Mouse (Mus musculus): Measurements from ENCODE around the gene Acvr2b.

GRCm38 (mm10) chr9:119479297-119479696 lies 77.4 kb downstream of the Acvr2b start:
- TF ChIP-seq CTCF (conservative IDR thresholded peaks at IDR 0.05; ENCODE audit: low read length) = no peak
- TF ChIP-seq NANOG (IDR thresholded peaks at IDR 0.05; ENCODE audit: borderline replicate concordance, low read length) = no peak
- no peak for TF ChIP-seq POU5F1 (IDR thresholded peaks at IDR 0.05; ENCODE audit: borderline replicate concordance, low read length)

Measured in E14TG2a.4 (cell line).